Mouse (Mus musculus): ENCODE measurements around the gene Marc1.

Gene Marc1

DNA sequence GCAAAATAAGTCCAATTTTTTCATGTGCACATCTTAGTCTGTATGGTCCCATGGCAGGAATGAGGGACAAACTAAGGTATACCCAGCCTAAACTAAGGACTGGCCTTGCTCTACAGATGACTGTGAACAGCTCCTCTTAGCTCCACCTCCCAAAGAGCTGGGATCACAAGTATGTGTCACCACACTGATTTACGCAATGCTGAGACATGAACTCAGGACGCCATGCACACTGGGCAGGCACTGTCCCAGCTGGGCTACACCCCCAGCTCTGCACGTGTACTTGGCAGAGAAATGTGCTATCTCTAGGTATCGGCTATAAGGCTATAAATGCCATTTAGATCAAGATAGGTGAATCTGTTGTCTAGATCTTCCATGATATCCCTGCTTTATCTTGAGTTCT is 49.1 kb downstream of the Marc1 start:
- no peak for DNase-seq

DNA sequence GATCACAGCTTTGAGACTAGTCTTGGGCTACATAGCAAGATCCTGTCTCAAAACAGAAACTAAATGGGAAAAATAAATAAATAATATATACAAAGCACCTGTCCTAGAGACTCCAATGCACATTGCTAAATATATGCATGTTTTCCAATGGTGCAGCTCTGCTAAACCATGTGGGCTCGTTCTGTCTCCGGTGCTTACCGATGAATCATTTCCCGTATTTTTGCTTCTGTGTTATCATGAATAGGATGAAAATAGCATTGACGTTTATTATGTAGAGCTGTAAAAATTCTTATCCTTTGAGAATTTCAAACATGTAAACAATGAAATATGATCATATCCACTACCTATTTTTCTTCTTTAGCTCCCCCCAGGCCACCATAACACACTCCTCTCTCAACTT is 58.4 kb downstream of the Marc1 start:
- DNase-seq: no peak

DNA sequence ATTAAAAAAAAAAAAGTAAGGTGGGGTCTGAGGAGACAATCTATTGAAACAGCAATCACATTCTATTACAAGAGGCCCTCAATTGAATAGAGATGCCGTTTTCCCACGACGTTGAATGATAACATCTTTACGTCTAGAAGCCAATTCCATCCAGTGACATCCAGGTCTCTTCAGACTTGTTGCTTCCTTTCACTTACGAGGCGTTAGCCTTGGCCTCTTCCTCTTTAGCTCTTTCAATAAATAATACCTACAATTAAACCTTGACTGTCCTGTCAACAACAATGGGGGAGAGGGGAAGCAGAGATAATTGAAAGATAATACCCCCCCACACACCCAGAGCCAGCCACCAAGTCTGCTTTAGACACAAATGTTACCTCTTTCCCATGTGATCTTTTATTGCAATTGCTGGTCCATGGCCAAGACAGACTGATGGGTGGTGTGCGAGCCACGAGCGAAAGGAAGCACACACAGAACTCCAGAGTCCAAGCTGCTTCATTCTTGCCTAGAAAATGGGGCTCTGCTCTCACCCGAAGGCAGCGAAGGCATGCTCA is 60.9 kb downstream of the Marc1 start:
- no peak for DNase-seq

DNA sequence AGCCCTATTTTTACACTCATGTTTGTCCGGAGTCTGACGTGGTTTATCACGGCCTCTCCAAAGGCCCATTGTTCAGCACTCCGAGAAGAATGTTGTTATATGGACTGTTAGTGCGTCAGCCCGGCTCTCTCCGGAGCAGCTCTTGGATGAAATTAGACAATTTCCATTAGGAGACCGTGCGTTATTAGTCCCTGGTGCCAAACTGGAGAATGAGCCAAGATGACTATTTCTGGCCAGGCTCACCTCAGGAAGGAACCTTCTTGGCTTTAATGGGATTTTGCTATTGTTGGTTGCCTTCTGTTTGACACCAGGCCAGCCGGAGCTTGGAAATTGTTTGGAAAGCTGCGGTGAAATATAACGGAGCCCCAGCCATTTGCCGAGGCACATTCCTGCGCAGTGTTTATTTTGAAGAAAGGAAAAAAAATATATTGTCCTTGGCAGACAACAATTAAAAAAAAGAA is 62.4 kb downstream of the Marc1 start:
- DNase-seq: no peak

DNA sequence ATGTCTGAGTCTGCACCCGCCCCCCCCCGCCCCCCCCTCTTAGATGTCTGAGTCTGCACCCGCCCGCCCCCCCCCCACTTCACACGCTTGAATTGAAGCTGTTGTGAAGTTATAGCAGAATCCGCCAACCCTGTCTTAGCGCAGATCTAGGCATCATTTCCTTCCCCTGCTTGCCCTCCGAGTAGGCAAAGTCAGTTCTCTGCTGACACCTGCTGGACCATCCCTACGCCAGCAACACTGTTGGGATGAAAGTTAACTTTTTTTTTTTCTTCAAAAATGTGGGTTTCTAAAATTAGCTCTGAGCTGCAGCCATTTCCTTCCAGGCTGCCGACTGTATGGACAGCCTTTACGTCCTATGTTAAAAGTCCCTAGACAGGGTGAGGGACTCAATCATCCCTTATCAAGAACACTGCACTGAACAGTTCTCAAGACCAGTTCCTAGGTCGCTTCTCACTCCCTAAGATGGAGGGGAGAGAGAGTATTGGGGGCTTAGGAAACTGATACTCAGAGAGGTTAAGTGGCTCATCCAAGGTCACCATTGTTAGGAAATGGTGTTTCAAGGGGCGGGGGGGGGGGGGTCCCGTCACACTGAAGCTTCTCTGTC is 73.1 kb downstream of the Marc1 start:
- no peak for DNase-seq

DNA sequence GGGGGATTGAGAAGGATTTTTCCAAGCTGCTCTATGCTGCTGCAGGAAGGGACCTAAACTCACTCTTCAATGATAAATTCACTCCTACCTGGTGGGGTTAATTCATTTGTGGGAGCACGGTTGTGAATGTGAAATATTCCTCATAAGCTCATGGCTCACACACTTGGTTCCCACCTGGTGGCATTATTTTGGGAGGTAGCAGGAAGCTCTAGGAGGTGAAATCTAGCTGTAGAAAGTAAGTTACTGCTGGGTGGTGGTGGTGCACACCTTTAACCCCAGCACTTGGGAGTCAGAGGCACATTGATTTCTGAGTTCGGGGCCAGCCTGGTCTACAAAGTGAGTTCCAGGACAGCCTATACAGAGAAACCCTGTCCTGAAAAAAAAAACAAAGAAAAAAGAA is 73.9 kb downstream of the Marc1 start:
- DNase-seq: no peak
